Mouse (Mus musculus): ENCODE measurements around the gene Pms1.

DNA sequence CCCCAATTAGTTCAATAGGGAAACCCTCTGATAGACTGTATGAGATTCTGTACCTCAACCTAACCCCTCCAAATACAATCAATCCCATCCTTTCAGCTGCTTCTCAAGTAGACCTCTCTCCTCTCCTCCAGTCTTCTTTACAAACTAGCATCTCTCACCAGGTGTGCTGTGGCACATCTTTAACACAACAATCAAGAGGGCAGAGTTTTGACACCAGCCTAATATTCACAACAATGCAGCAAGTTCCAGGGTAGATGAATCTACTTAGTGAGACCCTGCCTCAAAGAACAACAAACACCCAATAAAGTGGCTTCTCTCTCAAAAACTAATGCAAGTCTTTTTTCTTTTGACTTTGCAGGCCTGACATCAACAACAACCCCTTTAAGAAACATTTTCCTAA lies 86.7 kb downstream of the Pms1 start:
- TF ChIP-seq MYC (IDR thresholded peaks at IDR 0.05; ENCODE audit: low read depth, low read length) (no peak), POLR2A (IDR thresholded peaks at IDR 0.05; ENCODE audit: low read depth, low read length) (no peak), PAX5 (IDR thresholded peaks at IDR 0.05; ENCODE audit: low read length) (no peak), CTCF (conservative IDR thresholded peaks at IDR 0.05 in 1 of 2, IDR thresholded peaks at IDR 0.05 in 1 of 2; ENCODE audit: low read depth in 2 of 2, low read length in 2 of 2) (no peak), EP300 (IDR thresholded peaks at IDR 0.05; ENCODE audit: low read length) (no peak), MAX (IDR thresholded peaks at IDR 0.05; ENCODE audit: low read length) (no peak)
